Mouse (Mus musculus) left cerebral cortex, postnatal 36 days (tissue): ENCODE data around the gene Cycs. TPM values are rescaled to one million over a fixed set of nuclear protein-coding genes. Genes with fewer than 3 reads are reported as not detected.

Source experiments
- microRNA-seq: library from miRNA; unstranded; fragments of <30 nt; microRNA quantifications from one replicate; pipeline ENCODE4 v1.2.0, GENCODE M21; 2022
- total RNA-seq, 2 experiments: library from RNA; stranded (reverse); gene quantifications; 2 replicates each; pipeline ENCODE4 v1.2.3; 2021

Gene Cycs
- total RNA-seq, 2 experiments from 2014 or later = 37.7 to 39.3 TPM

Small RNAs within 50 kb of the gene (microRNA-seq; reads per million reads assigned to microRNA genes)
- gene Mir6371 = not detected

Other genes starting within 250 kb of the Cycs start
- gene Osbpl3, start 110.3 kb downstream of the Cycs start, total RNA-seq = 10 to 100 TPM; 34.2 to 41.6 TPM
- gene 4921507P07Rik, start 30.1 kb upstream of the Cycs start, total RNA-seq = under 1 TPM; 0.48 to 0.81 TPM
- not detected for gene Npvf, start 87.9 kb upstream of the Cycs start, total RNA-seq